Mouse (Mus musculus): ENCODE data around the gene Nupl2. TPM values are rescaled to one million over a fixed set of nuclear protein-coding genes. Genes with fewer than 3 reads are reported as not detected.

Nupl2 gene
- total RNA-seq, 2 experiments from 2014 or later, result 5.6 to 6.5 TPM

DNA sequence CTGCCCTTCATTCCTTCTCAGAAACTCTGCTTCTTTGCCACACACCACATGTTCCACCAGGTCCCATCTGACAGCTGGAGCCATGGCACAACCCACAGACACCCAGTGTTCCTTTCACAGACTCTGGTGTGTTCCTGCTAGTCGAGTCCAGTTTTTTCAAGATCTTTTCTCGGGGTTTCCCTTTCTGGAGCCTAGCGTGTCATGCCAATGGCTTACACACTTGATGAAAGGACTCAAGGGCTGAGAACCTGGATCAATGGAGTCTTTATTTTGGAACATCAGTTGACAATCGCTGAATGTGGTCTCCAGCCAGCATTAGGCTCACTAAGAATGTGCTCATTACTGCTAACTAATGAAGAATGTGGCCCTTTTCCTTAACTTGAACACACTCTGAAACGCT is 37.7 kb downstream of the Nupl2 start:
- no peak for DNase-seq
- intact Hi-C loops (cut with DNase I; ENCODE audit: low total_unique reads), result no loop called here

DNA sequence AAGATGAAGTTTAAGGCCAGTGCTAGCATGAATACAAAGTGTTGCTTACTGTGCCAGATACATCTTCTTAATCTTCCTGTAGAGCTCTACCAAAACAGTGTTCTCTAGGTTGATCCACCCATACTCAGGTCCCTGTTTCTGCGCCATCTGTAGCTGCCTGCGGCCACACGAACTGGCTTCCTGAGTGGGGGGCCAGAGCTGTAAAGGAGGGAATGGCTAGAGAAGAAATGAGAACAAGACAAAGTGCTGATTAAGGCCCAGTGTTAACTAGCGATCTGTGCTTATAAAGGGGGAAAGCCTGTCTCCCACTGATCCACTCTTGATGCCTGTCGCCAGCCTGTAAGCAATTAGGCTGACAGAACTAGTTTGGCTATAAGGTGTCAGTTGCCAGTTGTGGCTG is 38.5 kb downstream of the Nupl2 start:
- intact Hi-C loops (cut with DNase I; ENCODE audit: low total_unique reads), result no loop called here
- no peak for DNase-seq

DNA sequence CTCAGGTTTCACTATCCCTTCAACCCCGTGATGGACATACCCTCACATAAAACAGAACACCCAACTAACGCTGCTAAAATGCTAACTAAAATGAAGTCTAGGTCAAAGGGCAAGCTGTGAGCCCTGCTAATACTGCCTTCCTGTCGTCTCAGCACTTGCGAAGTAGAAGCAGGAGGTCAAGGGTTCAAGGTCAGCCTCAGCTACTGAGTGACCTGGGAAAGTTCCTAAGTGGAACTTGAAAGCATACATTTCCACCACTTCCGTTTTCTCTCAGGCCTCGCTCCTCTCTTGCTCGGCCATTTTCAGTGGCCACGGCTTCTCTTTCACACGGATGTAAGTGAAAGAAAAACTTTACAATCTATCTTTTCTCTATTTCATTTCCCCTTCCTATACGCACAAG is 43.2 kb downstream of the Nupl2 start:
- intact Hi-C loops (cut with DNase I; ENCODE audit: low total_unique reads), result no loop called here

DNA sequence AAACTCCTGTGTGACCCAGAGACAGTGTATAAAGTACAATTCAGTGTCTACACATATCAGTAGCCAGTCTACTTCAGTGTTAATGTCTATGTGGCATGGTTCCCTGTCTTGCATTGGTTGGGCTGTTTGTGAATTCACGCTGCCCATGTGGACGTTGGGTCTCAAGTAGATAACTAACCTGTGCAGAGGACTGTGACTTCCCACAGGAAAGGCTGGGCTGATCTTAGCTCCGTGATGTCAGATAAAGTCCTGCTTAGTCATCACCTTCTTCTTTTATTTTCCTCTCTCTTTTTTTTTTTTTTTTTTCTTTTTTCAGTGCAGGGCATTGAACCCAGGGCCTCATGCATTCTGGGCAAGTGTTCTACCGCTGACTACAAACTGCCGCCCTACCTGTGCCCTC is 43.7 kb downstream of the Nupl2 start:
- intact Hi-C loops (cut with DNase I; ENCODE audit: low total_unique reads), result no loop called here
- DNase-seq, result no peak

More for the DNA sequence above, 43.2 kb downstream of the Nupl2 start:
- DNase-seq, result no peak

DNA sequence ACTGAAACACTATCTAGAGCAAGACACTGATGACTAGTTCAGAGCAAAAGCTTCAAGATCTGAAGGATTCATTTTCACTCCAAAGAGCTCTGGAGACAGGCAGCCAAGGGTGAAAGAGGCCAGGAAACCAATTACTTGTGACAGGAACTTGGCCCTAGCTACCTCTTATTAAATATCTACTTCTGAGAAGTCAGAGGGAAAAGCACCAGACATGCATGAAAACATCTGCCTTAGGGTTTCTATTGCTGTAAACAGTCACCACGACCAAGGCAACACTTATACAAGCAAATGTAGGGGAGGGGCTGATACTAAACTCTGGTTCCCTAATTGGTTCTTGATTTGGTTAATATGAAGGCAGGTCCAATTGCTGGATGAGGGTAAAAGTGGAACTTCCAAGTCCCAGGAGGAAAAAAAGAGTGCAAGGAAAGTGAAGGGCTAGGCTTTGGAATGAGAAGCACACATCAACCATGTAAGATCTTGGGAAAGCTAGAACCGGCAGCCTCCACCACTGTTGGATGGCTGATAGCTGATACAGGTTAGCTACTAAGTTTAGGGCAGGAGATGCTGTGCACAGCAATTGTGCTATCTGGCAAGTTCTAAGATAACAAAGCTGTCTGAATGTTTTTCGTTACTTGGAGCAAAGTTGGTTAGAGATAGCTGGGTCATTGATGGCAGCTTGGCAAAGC is 49.2 kb downstream of the Nupl2 start:
- intact Hi-C loops (cut with DNase I; ENCODE audit: low total_unique reads), result no loop called here
- no peak for DNase-seq

DNA sequence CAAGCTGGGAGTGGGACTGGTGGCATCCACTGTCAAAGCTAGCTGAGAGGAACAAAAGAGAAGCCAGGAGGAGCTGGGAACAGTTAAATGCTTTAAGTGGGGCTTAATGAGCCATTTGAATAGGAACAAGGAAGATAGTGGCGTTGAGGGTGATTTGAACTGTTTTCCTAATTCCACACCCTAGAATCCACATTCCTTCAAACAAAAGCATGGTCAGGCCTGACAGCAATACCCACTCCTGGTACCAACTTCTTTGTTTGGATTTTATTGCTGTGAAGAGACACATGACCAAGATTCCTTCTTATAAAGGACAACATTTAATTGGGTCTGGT is 49.8 kb downstream of the Nupl2 start:
- intact Hi-C loops (cut with DNase I; ENCODE audit: low total_unique reads), result no loop called here
- no peak for DNase-seq

DNA sequence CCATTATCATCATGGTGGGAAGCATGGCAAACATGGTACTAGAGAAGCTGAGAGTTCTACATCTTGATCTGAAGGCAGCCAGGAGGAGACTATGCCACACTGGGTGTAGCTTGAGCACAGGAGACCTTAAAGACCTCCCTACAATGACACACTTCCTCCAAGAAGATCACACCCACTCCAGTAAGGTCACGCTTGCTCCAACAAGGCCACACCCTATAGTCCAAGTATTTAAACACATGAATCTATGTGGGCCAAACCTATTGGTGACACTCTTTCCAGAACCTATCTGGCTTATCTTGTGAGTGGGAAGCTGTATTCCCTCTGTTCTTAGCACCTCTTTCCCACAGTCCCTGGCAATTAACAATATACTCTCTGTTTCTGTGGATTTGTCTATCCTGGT is 50.1 kb downstream of the Nupl2 start:
- DNase-seq, result no peak
- intact Hi-C loops (cut with DNase I; ENCODE audit: low total_unique reads), result no loop called here

Other genes with a start within 250 kb of the Nupl2 start
- 10 to 100 TPM in 1 of 2 experiments, 1 to 10 TPM in 1; 9.5 to 12.6 TPM for gene Fam126a, start 134.3 kb upstream of the Nupl2 start, total RNA-seq (2021)
- 10 to 100 TPM; 28.0 to 29.7 TPM for gene Klhl7, start 64.4 kb upstream of the Nupl2 start, total RNA-seq (2021)
- 1 to 10 TPM; 1.8 to 4.2 TPM for gene Kcnh2, start 186.6 kb downstream of the Nupl2 start, total RNA-seq (2021)
- gene Nos3, start 199.8 kb downstream of the Nupl2 start, total RNA-seq (2021), result 10 to 100 TPM in 1 of 2 experiments, 1 to 10 TPM in 1; 8.6 to 10.6 TPM
- under 1 TPM; 0.11 to 0.14 TPM for gene Atg9b, start 227.2 kb downstream of the Nupl2 start, total RNA-seq (2021)
- gene Abcb8, start 228.7 kb downstream of the Nupl2 start, total RNA-seq (2021), result 10 to 100 TPM; 36.2 to 43.6 TPM
- under 1 TPM in 1 of 2 experiments, not detected in 1; 0.29 TPM for gene Asic3, start 248.4 kb downstream of the Nupl2 start, total RNA-seq (2021)